Mouse (Mus musculus): ENCODE measurements around the gene Slc7a10. TPM values are rescaled to one million over a fixed set of nuclear protein-coding genes. Genes with fewer than 3 reads are reported as not detected.
A peak's percentile ranks its signal among the peaks of the same experiment; 100 is the strongest.

Slc7a10 gene
- polyA plus RNA-seq, 1 experiment = 8.3 TPM

DNA sequence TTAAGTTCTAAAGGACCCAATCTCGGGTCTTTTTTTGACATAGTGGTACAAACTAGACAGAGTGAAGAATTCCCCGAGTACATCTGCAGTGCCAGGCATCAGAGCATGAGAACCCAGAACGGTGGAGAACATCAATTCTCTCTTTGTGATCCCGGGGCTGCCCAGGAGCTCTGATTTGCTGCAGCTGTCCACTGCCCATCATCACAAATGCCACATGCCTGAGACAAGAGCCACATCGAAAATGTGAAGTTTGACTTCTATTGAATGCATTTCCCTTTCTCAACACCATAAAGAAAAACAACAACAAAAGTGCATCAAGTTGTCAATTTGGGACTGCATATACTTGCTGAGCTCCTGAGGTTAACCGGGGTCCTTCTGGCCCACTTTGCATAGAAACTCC, 23.7 kb upstream of the Slc7a10 start:
- Histone ChIP-seq H3K4me3 (ENCODE audit: insufficient read depth, low read depth, low read length) (no peak overlapping the region), H3K4me1 (ENCODE audit: control insufficient read depth, insufficient read depth, insufficient read length, low read length) (peaks cover 3% of the 10 kb centered on the region; the same call in 1 of the 2 replicates)

DNA sequence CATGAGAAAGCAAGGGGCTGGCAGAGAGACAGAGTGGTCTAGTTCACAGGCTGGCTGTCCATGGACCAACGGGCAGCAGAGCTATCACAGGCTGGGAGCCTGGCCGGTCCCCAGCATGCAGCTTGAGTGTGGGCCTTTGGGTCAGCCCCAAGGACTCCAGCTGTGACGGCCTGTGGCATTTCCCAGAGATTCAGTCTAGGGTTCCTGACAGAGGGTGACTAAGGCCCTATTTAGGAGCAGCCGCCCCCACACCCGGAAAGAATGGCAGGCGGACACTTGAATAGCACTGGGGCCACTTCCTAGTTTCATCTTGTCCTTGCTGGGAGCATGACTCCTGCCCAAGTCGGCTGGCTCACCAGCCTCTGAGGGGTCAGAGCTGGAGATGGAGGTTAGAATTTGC, 22.6 kb upstream of the Slc7a10 start:
- no peak overlapping the region for H3K27ac ChIP-seq (replicated peaks; ENCODE audit: low read depth, low read length)
- H3K4me3 ChIP-seq (ENCODE audit: insufficient read depth, low read depth, low read length) = no peak overlapping the region
- H3K4me1 ChIP-seq (ENCODE audit: control insufficient read depth, insufficient read depth, insufficient read length, low read length) = peaks cover 3% of the 10 kb centered on the region; the same call in 1 of the 2 replicates

More for the DNA sequence above, 23.7 kb upstream of the Slc7a10 start:
- H3K27ac ChIP-seq (replicated peaks; ENCODE audit: low read depth, low read length) = no peak overlapping the region

DNA sequence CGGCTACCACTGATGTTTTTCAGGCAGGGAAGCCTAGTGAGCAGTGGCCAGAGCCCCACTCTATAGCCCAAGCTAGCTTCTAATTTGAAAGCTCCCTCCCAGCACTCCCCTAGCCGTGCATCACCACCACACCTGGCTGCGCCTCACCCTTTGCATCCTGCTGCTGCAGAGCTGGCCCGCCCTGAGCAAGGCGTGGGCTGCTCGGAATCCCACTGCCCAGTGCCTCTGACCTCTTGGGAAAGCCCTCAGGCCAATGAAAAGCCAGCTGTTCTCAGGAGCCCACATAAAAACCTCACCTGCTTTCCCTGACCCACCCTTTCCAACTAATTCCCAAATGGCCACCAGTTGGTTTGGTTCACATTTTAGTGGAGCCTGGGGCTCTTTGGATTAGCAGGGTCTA, 22.1 kb upstream of the Slc7a10 start:
- H3K4me1 ChIP-seq (ENCODE audit: control insufficient read depth, insufficient read depth, insufficient read length, low read length) = peaks cover 4% of the 10 kb centered on the region; the same call in 1 of the 2 replicates
- no peak overlapping the region for H3K4me3 ChIP-seq (ENCODE audit: insufficient read depth, low read depth, low read length)
- H3K27ac ChIP-seq (replicated peaks; ENCODE audit: low read depth, low read length) = no peak overlapping the region

DNA sequence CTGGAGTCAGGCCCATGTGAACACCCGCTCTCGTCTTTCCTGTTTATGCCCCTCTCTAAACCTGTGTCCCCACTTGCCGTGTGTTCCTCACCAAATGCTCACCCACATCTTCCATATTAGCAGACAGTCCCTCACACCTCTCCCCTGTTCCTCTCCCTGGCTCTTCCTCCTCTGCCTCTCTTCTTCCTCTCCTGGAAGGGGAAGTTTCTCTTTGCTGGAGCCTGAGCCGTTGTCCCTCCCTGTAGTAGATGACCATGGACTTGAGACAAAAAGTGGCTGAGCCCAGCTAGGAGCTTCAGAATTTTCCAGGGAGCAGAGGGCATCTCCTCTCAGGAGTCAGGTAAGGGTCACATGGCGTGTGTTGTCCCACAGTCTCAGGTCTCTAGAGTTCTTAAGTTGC, 19.2 kb upstream of the Slc7a10 start:
- peaks cover 8% of the 10 kb centered on the region for H3K4me1 ChIP-seq (ENCODE audit: control insufficient read depth, insufficient read depth, insufficient read length, low read length)
- H3K27ac ChIP-seq (replicated peaks; ENCODE audit: low read depth, low read length) = no peak overlapping the region
- no peak overlapping the region for H3K4me3 ChIP-seq (ENCODE audit: insufficient read depth, low read depth, low read length)

DNA sequence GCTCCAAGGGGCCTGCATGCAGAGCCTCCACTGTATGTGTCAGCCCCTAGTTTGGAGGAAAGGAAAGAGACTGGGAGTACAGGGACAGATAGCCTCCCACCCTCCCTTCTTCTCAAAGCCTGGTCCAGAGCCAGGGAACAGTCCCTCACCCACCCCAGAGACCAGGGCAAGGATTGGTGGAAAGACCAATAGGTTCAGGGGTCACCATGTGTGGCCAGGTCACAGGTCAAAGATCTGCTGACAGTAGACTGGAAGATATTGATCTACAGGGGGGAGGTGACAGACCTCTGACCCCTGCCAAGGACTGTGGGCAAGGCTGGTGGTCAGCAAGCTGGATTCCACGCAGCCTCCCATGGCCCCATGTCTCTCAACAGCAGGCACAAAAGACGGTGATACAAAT, 18.3 kb upstream of the Slc7a10 start:
- Histone ChIP-seq H3K4me3 (ENCODE audit: insufficient read depth, low read depth, low read length) (no peak overlapping the region), H3K4me1 (ENCODE audit: control insufficient read depth, insufficient read depth, insufficient read length, low read length) (peaks cover 10% of the 10 kb centered on the region; the same call in 1 of the 2 replicates), H3K27ac (replicated peaks; ENCODE audit: low read depth, low read length) (no peak overlapping the region)

DNA sequence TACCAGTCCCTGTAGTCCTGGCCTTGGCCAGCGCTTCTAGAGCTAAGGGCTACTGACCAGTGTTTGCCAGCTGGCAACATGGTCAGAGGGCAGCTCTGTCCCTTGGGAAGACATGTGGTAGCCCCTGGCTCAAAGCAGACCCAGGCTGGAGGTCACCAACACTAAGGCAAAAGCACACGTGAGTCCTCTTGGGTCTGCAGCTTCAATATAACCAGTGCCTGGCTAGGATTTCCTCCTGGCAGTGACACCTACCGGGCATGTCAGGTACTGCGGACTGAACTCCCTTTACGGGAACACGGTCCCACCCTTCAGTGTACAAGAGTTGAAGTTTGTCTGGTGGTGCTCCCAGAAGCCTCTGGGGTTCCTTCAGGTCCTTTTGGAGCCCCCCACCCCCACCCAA, 16.8 kb upstream of the Slc7a10 start:
- H3K4me1 ChIP-seq (ENCODE audit: control insufficient read depth, insufficient read depth, insufficient read length, low read length) = peaks cover 12% of the 10 kb centered on the region; the same call in 1 of the 2 replicates
- peak overlapping the region; percentile 67; the same call in 1 of the 2 replicates for H3K27ac ChIP-seq (replicated peaks; ENCODE audit: low read depth, low read length)
- no peak overlapping the region for H3K4me3 ChIP-seq (ENCODE audit: insufficient read depth, low read depth, low read length)

DNA sequence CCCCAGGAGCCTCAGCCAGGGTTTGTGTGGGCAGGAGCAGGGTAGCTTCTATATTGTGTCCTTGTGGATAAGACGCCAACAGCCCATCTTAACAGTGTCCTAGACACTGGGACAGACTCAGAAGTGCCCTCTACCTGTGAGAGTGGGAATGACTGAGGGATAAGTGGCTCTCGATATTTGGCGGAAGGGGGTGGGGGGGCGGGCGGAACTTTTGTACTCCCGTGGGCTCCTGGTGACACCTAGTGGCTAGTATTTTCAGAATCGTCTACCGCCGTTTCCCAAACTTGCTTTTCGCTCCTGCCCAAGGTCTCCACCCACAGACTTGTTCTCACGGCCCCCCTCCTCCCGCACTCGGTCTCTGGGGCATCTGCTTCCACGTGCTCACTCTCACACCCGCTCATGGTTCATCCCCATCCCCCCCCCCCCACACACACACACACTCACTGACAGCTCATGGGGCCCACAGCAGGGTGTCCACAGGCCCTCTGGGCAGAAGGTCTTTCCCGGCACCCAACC, 14.3 kb upstream of the Slc7a10 start:
- H3K27ac ChIP-seq (replicated peaks; ENCODE audit: low read depth, low read length) = peak overlapping the region; percentile 90
- H3K4me3 ChIP-seq (ENCODE audit: insufficient read depth, low read depth, low read length) = no peak overlapping the region
- peaks cover 22% of the 10 kb centered on the region; the same call in 1 of the 2 replicates for H3K4me1 ChIP-seq (ENCODE audit: control insufficient read depth, insufficient read depth, insufficient read length, low read length)

DNA sequence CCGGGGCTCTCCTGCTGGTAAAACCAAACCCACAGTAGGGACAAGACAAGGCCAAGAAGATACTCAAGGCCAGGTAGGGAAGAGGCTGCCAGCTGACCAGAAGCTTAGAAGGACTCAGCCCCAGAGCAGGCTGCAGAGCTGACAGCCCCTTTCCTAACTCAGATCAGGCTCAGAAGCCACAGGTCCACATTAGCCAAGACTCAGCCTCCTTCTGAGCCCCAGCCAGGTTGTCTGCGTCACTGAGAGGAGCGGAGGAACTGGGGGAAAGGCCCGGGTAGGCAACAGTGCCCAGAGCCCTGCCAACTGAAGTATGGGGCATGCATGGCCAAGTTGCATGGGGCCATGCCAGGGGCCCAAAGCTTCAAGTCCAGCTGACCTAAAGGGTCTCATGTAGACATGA, 13.7 kb upstream of the Slc7a10 start:
- H3K27ac ChIP-seq (replicated peaks; ENCODE audit: low read depth, low read length) = peak overlapping the region; percentile 90
- no peak overlapping the region for H3K4me3 ChIP-seq (ENCODE audit: insufficient read depth, low read depth, low read length)
- peaks cover 22% of the 10 kb centered on the region; the same call in 1 of the 2 replicates for H3K4me1 ChIP-seq (ENCODE audit: control insufficient read depth, insufficient read depth, insufficient read length, low read length)

DNA sequence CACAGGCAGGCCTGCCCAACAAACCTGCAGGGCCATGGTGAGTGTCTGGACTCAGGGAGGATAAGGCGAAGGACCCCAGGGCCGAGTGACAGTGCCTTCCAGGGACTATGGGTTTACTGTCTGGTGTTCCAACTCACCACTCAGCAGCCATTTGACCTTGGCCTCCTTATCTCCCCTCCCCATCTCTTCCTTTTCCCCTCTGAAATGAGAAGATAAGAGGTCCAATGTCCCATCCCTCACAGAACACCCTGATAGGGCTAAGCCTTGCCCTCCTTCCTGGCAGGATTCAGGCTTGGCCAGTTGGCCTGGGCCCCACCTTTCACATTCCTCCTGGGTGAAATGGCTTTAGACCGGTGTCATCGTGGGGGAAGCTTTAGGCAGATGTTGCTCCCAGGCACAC, 10.7 kb upstream of the Slc7a10 start:
- Histone ChIP-seq H3K4me1 (ENCODE audit: control insufficient read depth, insufficient read depth, insufficient read length, low read length) (peaks cover 20% of the 10 kb centered on the region; the same call in 1 of the 2 replicates), H3K4me3 (ENCODE audit: insufficient read depth, low read depth, low read length) (no peak overlapping the region), H3K27ac (replicated peaks; ENCODE audit: low read depth, low read length) (peak overlapping the region; percentile 55)

DNA sequence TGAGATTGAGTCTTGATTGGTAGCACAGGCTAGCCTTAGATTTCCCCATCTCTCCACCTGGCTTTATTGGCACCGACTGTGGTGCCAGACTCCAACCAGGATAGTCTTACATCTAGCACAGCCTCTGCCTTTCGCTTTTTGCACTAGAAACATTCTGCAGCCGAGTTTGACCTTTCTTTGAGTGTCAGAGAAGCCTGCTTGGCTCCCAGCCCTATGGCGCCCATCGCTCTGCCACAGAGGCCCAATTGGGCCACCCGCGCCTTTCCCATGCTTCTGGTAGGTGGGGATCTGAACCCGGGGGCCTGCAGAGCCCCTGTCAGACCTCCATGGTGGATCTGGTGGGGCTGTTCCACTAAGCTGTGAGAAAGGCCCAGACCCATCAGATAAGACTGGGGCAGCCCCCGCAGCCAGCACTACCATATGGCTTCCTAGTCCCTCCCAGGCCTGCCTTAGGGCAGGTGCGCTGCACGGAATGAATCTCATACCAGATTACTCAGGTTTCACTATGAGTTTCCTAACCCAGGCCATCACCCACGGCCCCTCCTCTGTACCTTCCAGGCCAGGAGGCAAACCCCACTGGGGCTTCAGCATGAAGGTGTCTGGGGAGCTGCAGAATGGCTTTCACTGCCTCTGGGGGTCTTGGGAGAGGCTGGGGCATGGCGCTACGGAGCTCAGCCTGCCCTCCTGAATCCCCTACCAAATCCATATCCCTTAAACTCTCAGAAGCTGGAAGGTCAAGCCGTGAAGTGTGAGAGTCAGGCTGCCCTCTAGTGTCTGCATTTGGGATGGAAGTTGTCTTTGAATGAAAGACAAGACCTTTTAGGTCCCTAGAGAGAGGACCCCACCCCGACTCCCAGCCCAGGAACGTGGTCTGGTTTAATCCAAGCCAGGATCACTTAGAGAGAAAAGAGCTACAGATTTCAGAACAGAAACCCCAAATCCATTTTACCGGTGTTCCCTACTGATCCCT, 9.5 kb upstream of the Slc7a10 start:
- Histone ChIP-seq H3K27ac (replicated peaks; ENCODE audit: low read depth, low read length) (peak overlapping the region; percentile 71), H3K4me3 (ENCODE audit: insufficient read depth, low read depth, low read length) (no peak overlapping the region), H3K4me1 (ENCODE audit: control insufficient read depth, insufficient read depth, insufficient read length, low read length) (peaks cover 17% of the 10 kb centered on the region; the same call in 1 of the 2 replicates)

DNA sequence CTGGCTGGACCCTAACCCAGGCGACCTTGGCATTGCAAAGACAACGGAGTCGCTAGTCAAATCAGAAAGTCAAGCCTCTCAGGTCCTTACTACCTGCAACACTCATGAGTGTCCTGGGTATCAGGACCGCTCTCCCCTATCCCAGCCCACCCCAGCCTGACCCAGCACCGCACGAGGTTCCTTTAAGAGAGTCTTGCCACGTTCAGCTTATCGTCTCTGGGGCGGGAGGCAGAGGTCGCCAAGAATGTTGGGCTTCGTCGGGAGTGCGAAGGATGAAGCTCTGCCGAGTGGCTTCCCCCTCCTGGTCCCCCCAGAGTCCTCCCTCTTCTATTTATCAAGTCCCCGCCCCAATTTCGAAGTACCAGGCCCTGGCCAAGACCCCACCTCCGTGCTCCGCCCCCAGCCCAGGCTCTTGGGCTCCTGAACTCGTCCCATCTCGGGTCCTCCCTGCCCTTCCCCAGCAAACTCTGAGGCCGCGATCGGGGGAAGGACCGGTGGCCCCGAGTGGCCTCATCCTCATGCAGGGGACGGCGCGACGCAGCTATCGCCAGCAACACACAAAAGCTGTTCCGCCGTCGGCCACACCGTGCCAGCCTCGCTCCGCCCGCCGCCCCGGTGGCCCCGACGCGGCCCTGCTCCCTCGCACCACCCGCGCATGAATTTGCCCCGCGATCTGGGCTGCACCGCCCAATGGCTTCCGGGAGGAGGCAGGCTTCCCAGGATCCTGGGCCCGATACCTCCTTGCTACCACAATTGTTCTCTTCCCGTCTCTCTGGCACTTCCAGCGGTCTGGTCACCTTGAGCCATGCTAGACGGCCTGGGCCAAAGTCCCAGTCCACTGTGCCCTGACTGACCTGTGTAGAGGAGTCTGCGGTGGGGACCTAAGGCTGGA, 1.1 kb upstream of the Slc7a10 start:
- no peak overlapping the region for H3K27ac ChIP-seq (replicated peaks; ENCODE audit: low read depth, low read length)
- H3K4me1 ChIP-seq (ENCODE audit: control insufficient read depth, insufficient read depth, insufficient read length, low read length) = peaks cover 8% of the 10 kb centered on the region; the same call in 1 of the 2 replicates
- peak overlapping the region; percentile 30 for H3K4me3 ChIP-seq (ENCODE audit: insufficient read depth, low read depth, low read length)

DNA sequence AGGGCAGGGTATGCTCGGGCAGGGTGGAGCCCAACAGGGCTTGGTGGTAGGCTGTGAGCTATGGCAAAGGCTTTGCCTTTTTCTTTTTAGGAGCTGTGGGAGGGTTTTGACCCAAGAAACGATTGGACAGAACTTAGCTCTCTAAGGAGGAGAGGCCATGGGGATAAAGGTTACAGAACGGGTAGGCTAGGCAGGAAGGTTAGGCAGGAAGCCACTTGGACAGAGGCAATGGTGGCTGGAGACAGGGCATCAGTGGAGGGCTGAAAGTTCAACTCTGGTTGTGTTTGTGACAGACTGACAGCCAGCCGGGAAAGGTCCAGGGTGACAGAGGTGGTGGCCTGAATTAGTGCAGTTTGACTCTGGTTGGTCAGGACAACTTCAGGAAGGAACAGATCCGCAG, 3.5 kb downstream of the Slc7a10 start:
- H3K4me3 ChIP-seq (ENCODE audit: insufficient read depth, low read depth, low read length) = no peak overlapping the region
- H3K4me1 ChIP-seq (ENCODE audit: control insufficient read depth, insufficient read depth, insufficient read length, low read length) = peaks cover 11% of the 10 kb centered on the region; the same call in 1 of the 2 replicates
- no peak overlapping the region for H3K27ac ChIP-seq (replicated peaks; ENCODE audit: low read depth, low read length)

DNA sequence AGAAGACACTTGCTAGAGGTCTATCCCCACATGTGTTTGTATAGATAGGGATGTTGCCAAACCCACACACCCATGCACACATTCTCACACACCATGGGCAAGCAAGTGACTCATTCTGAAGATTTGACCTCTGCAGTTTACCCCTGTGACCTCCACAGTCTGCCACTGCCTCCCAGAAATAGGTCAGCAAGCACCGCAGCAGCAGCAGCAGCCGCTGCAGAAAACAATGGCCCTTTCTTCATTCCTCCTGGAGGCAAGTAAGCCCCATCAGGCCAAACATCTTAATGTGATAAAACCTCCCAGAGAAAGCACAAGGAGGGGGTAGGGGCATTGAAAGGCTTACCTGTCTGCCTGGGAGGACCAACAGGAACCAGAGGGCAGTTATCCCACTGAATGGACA, 5.1 kb downstream of the Slc7a10 start:
- Histone ChIP-seq H3K4me3 (ENCODE audit: insufficient read depth, low read depth, low read length) (no peak overlapping the region), H3K27ac (replicated peaks; ENCODE audit: low read depth, low read length) (no peak overlapping the region), H3K4me1 (ENCODE audit: control insufficient read depth, insufficient read depth, insufficient read length, low read length) (peaks cover 6% of the 10 kb centered on the region; the same call in 1 of the 2 replicates)

DNA sequence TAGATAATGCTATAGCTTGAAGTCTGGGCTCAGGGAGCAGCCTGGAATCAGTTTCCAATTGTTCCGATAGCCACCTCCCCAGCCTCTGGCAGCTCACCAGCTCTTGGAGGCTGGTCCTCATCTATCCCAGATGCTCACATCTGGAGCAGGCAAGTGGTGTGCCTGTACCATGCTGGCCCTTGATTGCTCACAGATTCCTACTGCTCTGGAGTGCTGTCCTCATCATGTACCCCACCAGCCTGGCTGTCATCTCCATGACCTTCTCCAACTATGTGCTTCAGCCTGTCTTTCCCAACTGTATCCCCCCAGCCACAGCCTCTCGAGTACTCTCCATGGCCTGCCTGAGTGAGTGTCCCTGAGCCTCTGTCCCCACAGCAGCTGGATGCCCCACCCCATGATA, 10.8 kb downstream of the Slc7a10 start:
- Histone ChIP-seq H3K27ac (replicated peaks; ENCODE audit: low read depth, low read length) (no peak overlapping the region), H3K4me3 (ENCODE audit: insufficient read depth, low read depth, low read length) (no peak overlapping the region), H3K4me1 (ENCODE audit: control insufficient read depth, insufficient read depth, insufficient read length, low read length) (no peaks in the 10 kb centered on the region)

Measured in brown adipose tissue, adult 24 weeks (tissue).